Mouse (Mus musculus): ENCODE measurements around the gene Gm20388.

GRCm38 (mm10) chr8:120485551-120486476 is 575.2 kb downstream of the Gm20388 start:
- TF ChIP-seq CTCF (IDR thresholded peaks at IDR 0.05; ENCODE audit: low read depth), result no peak
- no peak for TF ChIP-seq EP300 (IDR thresholded peaks at IDR 0.05; ENCODE audit: low read depth)
